Mouse (Mus musculus) urinary bladder, postnatal 14 days (tissue): ENCODE data around the gene Mbd3l2.
"Not testable (repeated sequence)": the region's sequence is repeated elsewhere in the genome, so short reads cannot be mapped to it uniquely, and the experiment has no call there.

Source experiments
- DNase-seq: peaks from one replicate; pipeline ENCODE4 v3.0.0; 2021; ENCODE audit warnings: low spot score

Gene Mbd3l2

DNA sequence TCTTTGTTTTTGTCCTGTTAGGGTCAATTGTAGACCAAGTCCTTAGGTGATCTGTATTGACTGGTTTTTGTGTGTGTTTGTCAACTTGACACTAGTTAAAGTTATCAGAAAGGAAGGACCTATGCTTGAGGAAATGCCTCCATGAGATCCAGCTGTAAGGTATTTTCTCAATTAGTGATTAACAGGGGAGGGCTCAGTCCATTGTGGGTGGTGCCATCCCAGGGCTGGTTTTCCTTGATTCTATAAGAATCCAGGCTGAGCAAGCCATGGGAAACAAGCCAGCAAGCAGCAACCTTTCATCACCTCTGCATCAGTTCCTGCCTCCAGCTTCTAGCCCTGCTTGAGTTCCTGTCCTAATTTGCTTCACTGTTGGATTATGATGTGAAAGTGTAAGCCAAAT is at the start of gene Mbd3l2:
Gene Mbd3l2, plus strand, starts transcription at position 301 of the 400 bp plus-strand sequence.
- DNase-seq, result no peak

DNA sequence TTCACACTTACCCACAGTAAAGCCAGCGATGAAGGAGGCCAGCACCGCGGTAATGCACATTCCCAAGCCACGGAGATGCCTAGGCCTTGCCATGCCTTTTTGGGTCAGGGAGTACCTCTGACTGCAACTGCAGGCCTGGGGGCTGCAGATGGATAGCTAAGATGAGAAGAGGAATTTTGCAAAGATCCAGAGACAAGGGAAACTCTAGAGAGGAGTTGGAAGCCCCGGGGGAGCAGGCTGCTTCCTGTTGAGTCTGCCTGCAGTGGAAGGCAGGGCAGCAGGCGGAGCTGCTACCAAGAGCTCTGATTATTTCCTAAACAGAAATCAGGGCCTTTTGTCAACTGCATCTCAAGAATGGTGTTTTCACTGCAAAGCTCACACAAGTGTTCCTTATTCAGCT is 44.7 kb upstream of the Mbd3l2 start:
- DNase-seq, result no peak

DNA sequence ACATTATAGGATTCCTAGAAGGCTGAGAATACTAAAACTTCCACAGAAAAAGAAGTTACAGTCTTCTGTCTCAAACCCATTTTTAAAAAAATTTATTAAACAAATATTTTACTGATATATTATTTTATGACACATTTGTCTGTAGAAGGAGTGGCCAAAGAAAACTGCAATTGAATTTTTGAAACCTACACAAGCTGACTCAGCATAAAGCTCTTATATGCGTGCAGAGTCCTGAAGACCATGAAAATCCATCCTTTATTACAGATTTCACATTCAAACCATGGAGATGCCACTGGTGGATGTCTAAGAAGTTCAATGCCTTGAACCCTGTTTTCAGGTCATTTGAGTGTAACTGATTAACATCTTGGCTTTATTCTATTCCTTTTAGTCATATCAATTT is 30.8 kb upstream of the Mbd3l2 start:
- no peak for DNase-seq

DNA sequence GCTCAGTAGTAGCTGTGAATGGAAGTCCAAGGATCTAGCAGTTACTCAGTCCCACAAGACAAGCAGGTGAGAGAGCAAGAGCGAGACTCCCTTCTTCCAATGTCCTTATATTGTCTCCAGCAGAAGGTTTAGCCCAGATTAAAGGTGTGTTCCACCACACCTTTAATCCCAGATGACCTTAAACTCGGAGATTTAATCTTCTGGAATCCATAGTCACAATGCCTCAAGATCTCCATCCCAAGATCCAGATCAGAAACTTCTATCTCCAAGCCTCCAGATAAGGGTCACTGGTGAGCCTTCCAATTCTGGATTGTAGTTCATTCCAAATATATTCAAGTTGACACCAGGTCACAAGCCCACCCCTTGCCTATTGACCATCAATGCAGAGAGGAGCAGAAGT is 27.6 kb upstream of the Mbd3l2 start, which contains the start of gene Naalad2:
Gene Naalad2, minus strand, starts transcription at position 101 of the 400 bp plus-strand sequence.
- DNase-seq, result not testable (repeated sequence)

DNA sequence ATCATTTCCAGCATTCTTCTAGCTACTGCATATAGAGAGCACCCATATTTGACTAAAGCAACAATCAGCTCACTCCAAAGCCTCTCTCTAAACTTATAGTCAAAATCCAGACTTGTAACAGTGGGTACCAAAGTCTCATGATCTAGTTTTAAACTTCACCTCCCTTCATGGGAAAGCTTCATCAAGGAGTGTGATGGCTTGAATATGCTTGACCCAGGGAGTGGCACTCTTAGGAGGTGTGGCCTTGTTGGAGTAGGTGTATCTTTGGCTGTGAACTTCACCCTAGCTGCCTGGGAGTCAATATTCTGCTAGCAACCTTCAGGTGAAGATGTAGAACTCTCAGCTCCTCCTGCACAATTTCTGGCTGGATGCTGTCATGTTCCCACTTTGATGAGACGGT is 26.3 kb upstream of the Mbd3l2 start, which contains the start of gene Ubtfl1:
Gene Ubtfl1, plus strand, starts transcription at position 301 of the 400 bp plus-strand sequence.
- DNase-seq, result no peak

DNA sequence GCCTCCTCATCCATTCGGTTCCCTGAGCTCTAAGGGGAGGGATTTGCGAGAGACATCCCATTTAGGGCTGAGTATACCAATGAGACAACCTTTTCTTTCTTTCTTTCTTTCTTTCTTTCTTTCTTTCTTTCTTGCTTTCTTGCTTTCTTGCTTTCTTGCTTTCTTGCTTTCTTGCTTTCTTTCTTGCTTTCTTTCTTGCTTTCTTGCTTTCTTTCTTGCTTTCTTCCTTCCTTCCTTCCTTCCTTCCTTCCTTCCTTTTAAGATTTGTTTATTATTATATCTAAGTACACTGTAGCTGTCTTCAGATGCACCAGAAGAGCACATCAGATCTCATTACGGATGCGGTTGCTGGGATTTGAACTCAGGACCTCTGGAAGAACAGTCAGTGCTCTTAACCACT is 18.1 kb upstream of the Mbd3l2 start:
- not testable (repeated sequence) for DNase-seq

DNA sequence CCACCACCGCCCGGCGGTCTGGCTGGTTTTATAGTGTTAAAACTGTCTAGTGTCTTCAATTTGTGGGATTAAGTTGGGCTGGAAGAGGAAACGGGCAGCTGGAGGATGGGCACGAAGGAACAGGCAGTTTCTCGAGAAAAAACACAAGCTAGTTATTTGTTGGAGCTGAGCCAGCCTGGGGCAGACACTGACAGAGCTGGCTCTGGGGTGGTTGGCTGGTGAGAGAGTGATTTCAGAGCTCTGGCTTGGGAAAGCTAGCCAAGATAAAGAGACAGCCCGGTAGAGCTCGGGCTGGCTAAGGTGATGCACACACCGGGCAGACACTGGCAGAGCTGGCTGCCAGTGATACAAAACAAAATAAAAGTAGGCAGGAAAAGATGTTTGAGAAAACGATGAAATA is 1.2 kb downstream of the Mbd3l2 start:
- no peak for DNase-seq

DNA sequence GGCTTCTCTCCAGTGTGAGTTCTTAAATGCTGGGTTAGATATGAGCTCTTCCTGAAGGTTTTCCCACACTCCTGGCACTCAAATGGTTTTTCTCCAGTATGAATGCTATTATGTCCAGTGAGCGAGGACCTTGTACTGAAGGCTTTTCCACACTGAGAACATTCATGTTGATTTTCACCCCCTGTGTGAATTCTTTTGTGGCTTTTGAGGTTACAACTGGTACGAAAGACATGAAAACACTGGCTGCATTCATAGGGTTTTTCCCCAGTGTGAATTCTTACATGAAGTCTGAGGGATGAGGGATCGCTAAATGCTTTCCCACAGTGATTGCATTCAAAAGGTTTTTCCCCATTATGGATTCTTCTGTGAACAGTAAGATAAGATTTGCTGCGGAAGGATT is 26.1 kb downstream of the Mbd3l2 start:
- DNase-seq, result no peak

DNA sequence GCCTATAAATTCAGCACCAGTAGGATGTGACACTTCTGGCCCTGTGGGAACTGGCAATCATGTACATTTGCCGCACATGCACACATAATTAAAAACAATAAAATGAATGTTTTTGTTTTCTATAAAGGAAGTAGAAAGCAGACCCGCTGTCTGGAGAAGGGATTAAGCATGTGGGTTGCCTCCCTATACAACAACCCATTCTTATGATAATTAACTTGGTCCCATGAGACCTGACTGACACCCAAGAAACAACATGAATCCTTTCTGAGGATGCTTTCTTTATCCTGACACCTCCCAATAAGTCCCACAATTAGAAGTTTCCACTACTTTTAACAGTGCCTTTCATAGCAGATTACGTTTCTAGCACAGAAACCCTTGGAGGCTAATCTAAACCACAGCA is 36.9 kb downstream of the Mbd3l2 start:
- DNase-seq, result no peak

DNA sequence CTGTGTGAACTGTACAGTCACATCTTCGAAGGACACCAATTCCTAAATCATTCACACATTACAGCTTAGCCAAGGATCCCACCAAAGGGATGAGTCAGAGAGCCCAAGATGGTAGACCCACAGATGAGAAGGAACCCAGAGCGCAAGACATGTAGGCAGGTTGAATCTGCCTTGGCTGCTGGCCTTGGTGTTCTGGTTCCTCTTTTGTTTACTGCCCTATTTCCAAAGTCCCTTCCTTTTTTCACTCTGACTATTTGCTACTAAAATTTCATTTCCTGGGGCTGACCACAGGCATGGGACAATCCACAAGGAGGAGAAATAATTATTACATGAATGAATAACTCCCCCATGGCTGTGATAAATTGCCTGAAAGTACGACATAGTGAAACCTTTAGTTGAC is 37.6 kb downstream of the Mbd3l2 start:
- no peak for DNase-seq

DNA sequence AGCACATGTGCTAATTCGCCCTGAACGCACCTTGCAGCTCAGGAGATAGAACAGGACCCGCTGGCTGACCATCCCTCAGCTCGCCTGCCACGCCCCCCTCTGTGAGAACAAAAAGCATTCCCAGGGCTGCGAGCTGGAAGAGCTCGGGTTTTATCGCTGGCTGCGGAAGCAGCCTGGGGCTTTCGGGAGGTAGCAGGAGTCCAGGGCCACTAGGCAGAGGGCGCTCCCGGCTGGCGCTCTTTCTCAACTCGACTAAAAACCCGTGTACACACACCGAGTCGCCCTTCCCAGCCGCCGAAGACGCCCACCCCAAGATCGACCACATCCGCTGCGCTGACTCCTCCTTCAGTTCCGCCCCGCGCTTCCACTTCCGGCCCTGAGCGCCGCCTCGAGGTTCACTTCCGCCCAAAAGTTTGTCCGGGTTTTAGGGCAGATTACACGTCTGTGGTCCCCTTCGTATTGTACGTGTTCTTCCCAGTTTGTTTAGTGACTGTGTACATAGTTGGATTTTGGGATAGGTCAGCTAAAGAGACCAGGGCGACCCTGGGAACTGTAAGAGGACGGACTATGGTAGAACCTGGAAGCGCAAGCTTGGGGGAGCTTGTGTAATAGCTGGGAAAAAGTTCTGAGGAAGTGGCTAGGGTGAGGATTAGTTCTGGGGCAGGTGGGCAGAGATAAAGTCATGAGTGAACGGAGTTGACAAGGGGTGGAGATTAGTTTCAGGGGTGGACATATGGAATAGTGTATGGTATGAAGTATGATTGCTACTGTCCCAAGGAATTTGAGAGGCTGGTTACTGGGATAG is 43.1 kb downstream of the Mbd3l2 start:
- peak; percentile 68 for DNase-seq

DNA sequence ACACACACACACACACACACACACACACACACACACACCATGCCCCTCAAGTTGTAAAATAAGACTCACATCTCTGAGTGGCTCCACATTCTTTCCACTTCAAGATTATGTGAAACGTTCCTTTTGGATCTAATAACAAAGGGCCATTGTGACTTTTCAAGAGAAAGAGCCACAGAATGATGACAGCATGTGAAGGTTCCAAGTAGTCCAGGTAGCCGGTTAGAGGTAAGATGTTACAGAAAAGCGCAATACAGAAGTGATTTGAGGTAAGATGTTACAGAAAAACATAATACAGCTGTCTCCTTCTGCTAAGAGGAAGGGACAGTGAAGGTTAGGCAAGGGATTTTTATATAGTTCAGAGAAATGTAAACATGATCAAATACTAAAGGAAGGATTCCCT is 47.7 kb downstream of the Mbd3l2 start, which contains the start of the genes Zfp558 and Mbd3l1:
Gene Zfp558, minus strand, starts transcription at position 101 of the 400 bp plus-strand sequence.
Gene Mbd3l1, plus strand, starts transcription at position 192 of the 400 bp plus-strand sequence.
- no peak for DNase-seq
